ENCODE assay signal across 13 mouse cellular contexts in genomic region chr10:90579970-90580369, GRCm38 (mm10).
"Had no signal": no experiment of that assay in that cellular context is flagged by ENCODE, and none has a peak within 500 bp of the region (broad histone marks: within the 10 kb centered on the region; RNA-seq: fewer than 3 reads in every experiment).

No protein-coding gene starts in this region.

- H3K9me3 ChIP-seq: limb, embryonic 10.5 days; liver, embryonic 15.5 days; midbrain, embryonic 13.5 days had no signal

- H3K9ac ChIP-seq: liver, embryonic 15.5 days; midbrain, embryonic 13.5 days had no signal

- DNase-seq: kidney, adult 8-10 months; kidney, postnatal 25 days; lung, adult 2 months; lung, postnatal 36 days; right cerebral cortex, adult 18-20 months; spleen, adult 18-20 months; thymus, adult 18-20 months; thymus, postnatal 14 days had no signal

- H3K27me3 ChIP-seq: liver, embryonic 15.5 days; midbrain, embryonic 13.5 days had no signal

- ATAC-seq: lung, postnatal 0 days; midbrain, embryonic 13.5 days had no signal

- H3K4me1 ChIP-seq: liver, embryonic 15.5 days had no signal

- H3K36me3 ChIP-seq: limb, embryonic 10.5 days; liver, embryonic 15.5 days; midbrain, embryonic 13.5 days had no signal

- H3K27ac ChIP-seq: limb, embryonic 10.5 days; liver, embryonic 15.5 days; midbrain, embryonic 13.5 days had no signal

- H3K4me3 ChIP-seq: limb, embryonic 10.5 days; liver, embryonic 15.5 days; midbrain, embryonic 13.5 days had no signal

- H3K4me2 ChIP-seq: liver, embryonic 11.5 days; liver, embryonic 15.5 days had no signal
